Mouse (Mus musculus): Measurements from ENCODE around the gene Tcf20. TPM values are rescaled to one million over a fixed set of nuclear protein-coding genes. Genes with fewer than 3 reads are reported as not detected.

Tcf20 gene
- polyA plus RNA-seq, 1 experiment from 2014 or later, result 9.3 TPM

DNA sequence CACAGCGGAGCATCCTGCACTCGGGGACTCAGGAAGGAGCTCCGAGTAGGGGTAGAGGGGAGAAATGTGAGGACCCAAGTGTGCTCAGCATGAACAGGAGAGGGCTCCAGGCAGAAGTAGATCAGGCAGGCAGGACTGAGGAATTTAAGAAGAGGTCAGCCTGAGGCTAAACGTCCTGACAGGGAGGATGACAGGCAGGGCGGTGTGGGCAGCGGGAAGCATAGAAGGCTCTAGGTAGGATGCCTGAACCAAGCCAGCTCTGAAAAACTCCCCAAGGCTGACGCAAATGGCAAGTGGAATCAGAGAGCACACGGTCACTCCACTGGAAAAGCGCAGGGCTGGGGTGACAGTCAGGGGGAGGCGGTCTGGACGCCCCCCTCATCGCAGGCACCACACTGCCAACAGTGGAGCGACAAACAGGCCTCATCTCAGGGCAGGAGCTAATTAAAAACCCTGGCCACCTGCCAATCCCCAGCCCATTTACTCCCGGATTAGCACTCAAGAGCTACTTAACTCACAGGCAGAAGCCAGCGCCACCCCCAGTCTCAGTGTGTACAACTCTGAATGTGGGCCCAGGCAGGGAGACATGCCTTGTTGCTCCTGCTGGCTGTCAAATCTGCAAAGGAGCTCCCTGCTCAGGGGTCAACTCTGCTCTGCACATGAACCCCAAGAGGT lies 23.5 kb upstream of the Tcf20 start:
- Histone ChIP-seq H3K27ac (peak overlapping the region; percentile 45; the same call in 1 of the 2 replicates), H3K4me1 (peaks cover 60% of the 10 kb centered on the region), H3K27me3 (peaks cover 33% of the 10 kb centered on the region), H3K9ac (no peak overlapping the region; the same call in 1 of the 2 replicates), H3K9me3 (replicated peaks) (no peaks in the 10 kb centered on the region), H3K4me2 (no peak overlapping the region), H3K4me3 (replicated peaks) (no peak overlapping the region), H3K36me3 (no peaks in the 10 kb centered on the region)
- ATAC-seq (replicated peaks; ENCODE audit: low FRiP score), result peak; percentile 38; the same call in 1 of the 2 replicates
- 21% methylated on average over 15 of the region's 15 CpGs for WGBS

DNA sequence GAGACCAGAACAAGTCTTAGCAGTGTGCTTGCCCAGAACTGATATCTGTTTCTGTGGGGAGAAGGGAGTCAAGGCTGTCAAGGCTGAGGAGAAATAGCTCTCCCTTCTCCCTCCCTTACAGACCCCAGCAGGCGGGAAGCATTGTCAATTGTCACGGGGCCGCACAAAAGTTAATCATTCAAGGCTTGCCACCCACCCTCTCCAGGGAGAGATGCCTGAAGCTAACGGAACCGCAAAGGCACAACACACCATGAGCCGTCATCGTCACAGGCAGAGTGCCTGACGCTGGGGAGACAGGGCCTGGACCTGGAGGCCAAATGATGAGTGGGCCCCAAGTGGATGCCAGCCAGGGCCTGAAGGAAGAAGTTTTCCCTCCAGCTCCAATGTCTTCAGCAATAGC lies 22.8 kb upstream of the Tcf20 start:
- H3K4me1 ChIP-seq, result peaks cover 57% of the 10 kb centered on the region
- H3K4me2 ChIP-seq, result no peak overlapping the region
- no peak overlapping the region for H3K27ac ChIP-seq
- no peaks in the 10 kb centered on the region for H3K36me3 ChIP-seq
- H3K27me3 ChIP-seq, result peaks cover 35% of the 10 kb centered on the region
- 0 out of 2 replicates have a peak, but pooled peaks have one; percentile 37 for ATAC-seq (replicated peaks; ENCODE audit: low FRiP score)
- no peak overlapping the region for H3K9ac ChIP-seq
- WGBS, result 16% methylated on average over 8 of the region's 8 CpGs
- H3K9me3 ChIP-seq (replicated peaks), result no peaks in the 10 kb centered on the region
- H3K4me3 ChIP-seq (replicated peaks), result no peak overlapping the region

DNA sequence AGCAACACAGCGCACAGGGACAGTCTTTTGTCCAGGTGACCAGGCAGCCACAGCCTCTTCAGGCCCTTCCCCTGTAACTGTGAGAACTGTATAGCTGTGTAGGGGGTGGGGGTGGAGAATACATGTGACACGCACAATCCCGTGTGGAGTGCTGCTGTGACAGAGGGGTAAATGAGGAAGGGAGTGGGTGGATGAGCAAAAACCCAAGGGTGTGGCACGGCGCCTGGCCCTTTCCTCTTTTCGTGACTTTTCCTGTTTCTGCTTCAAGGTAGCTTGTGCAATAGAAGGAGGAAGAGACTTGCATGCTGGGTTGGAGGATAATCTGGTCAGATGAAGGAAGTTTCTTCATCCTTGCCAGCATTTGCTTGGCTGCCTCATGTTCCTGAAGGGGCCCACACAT lies 21.9 kb upstream of the Tcf20 start:
- peaks cover 26% of the 10 kb centered on the region for H3K27me3 ChIP-seq
- no peak overlapping the region for H3K4me2 ChIP-seq
- WGBS, result 86% methylated on average over 6 of the region's 6 CpGs
- H3K9me3 ChIP-seq (replicated peaks), result no peaks in the 10 kb centered on the region
- ATAC-seq (replicated peaks; ENCODE audit: low FRiP score), result no peak
- no peaks in the 10 kb centered on the region for H3K36me3 ChIP-seq
- no peak overlapping the region for H3K9ac ChIP-seq
- H3K27ac ChIP-seq, result no peak overlapping the region
- peaks cover 57% of the 10 kb centered on the region for H3K4me1 ChIP-seq
- H3K4me3 ChIP-seq (replicated peaks), result no peak overlapping the region

DNA sequence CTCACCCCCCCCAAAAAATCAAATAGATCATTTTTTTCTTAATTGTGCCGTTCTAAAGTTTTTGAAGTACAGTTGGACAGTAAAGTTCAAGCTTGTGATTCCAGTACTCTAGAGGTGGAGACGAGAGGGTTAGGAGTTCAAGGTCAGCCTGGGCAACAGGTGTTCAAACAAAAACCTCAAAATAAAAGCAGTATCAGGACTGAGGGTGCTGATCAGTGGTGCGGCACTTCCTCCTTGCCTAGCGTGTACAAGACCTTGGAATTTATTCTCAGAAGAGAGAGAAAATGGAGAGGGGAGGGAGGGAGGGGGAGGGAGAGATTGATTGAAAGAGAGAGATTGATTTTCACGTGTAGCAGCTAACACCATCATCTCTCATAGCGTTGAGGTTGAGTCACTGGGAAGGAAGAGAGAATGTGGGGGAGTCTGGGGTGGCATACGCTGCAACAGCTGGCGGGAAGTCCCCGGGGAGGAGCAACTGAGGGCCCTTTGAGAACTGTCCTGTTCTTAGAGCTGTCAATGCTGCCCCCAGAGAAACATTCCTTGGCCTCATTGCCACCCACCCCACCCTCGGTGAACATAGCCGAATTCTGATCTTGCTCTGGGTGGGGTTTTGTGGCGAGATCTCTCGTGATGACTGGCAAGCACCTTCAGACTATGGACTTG lies 21.2 kb upstream of the Tcf20 start:
- Histone ChIP-seq H3K9me3 (replicated peaks) (no peaks in the 10 kb centered on the region), H3K27ac (no peak overlapping the region), H3K9ac (no peak overlapping the region), H3K4me3 (replicated peaks) (no peak overlapping the region), H3K4me2 (no peak overlapping the region), H3K36me3 (no peaks in the 10 kb centered on the region), H3K27me3 (peaks cover 20% of the 10 kb centered on the region), H3K4me1 (peaks cover 57% of the 10 kb centered on the region)
- 53% methylated on average over 13 of the region's 13 CpGs for WGBS
- ATAC-seq (replicated peaks; ENCODE audit: low FRiP score), result 0 out of 2 replicates have a peak, but pooled peaks have one; percentile 27

DNA sequence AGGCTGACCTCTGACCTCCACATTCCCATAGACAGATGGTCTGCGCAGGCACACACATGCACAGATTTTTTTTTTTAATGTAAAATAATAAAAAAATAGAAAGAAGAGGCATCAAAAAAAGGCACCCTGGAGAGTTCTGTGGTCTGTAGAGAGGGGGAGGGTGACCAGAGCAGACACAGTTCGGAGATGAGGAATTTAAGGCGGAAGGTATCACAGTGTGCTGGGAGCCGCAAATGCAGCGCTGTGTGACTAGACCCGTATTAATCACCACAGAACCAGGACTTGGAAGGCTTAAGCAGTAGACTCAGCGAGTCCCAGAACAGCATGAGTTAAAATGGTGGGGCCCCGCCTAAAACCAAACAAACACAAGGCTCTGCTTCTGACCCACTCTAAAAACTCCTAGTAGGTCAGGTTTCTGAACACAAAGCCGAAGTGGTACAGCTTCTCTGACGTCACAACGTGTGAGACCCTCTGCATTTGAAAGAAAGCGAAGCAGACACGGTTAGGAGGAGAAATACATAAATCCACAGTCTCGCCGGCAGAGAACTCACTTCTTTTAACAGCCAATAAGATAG lies 19.8 kb upstream of the Tcf20 start:
- Histone ChIP-seq H3K9me3 (replicated peaks) (no peaks in the 10 kb centered on the region), H3K36me3 (no peaks in the 10 kb centered on the region), H3K27me3 (peaks cover 19% of the 10 kb centered on the region; the same call in 1 of the 2 replicates), H3K9ac (no peak overlapping the region), H3K4me1 (peaks cover 53% of the 10 kb centered on the region), H3K27ac (no peak overlapping the region), H3K4me3 (replicated peaks) (no peak overlapping the region), H3K4me2 (0 out of 2 replicates have a peak overlapping the region, but pooled peaks have one; percentile 2)
- 32% methylated on average over 15 of the region's 15 CpGs for WGBS
- ATAC-seq (replicated peaks; ENCODE audit: low FRiP score), result no peak

DNA sequence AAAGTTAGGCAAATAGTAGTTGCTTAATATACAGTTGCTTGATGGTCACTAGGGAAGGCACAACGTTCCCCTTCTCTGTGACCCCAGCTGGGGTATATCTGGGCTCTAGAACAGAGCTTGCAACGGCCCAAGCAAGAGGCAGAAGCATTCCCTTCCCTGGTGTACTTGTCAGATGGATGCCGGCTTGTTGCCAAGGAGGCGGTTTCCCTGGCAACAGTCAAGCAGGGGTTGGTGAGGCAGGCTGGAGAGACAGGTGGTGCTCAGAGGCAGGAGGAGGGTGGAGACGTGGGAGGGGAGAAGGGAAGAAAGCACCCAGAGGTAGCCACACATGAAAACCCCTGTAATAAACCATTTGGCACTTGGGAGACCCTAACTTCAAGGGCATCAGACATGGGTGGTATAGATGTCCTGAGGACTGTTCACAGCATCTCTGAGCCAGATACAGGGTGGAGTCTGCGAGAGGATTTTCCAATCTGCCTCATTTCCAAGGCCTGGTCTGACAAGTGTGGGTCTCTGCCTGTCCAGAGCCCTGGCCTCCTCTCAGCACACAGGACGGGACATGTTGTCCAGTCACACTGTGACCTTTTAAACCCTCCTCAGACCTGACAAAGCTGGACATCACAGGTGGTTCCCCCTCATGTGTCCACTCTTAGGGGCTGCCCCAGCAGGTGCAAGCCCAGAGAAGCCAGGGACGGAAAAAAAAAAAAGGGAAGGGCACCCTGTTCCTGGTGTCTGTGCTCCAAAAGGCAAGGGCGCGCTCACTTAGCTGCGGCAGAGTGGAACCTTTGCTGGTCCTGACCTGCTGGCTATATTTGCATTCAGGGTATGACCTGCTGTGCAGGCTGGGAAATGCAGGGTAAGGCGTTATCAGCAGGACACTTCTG lies 15.2 kb upstream of the Tcf20 start:
- Histone ChIP-seq H3K9me3 (replicated peaks) (no peaks in the 10 kb centered on the region), H3K4me2 (no peak overlapping the region), H3K4me3 (replicated peaks) (no peak overlapping the region), H3K27me3 (peaks cover 35% of the 10 kb centered on the region), H3K27ac (no peak overlapping the region), H3K4me1 (peaks cover 14% of the 10 kb centered on the region), H3K36me3 (no peaks in the 10 kb centered on the region), H3K9ac (no peak overlapping the region)
- WGBS, result 52% methylated on average over 12 of the region's 12 CpGs
- ATAC-seq (replicated peaks; ENCODE audit: low FRiP score), result 0 out of 2 replicates have a peak, but pooled peaks have one; percentile 23

DNA sequence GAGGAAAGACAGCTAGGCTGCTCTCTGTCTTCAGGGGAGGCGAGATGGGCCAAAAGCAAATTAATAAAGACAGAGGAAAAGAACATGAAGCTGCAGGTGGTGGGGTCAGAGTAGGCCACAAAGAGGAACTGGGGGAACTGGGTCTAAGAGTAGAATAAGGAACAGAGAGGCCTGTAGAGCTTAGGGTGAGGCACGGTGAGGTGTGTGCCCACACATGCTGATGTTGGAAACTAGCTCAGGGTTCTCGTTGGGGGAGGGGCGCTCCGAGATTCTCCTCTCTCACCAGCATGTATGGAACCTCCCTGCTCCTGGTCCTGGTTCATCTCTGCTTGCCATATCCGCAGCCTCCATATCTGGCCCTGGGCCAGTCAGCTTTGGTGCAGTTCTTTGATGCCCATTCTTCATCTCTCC lies 11.1 kb upstream of the Tcf20 start:
- H3K9ac ChIP-seq, result no peak overlapping the region
- WGBS, result 93% methylated on average over 6 of the region's 6 CpGs
- H3K36me3 ChIP-seq, result no peaks in the 10 kb centered on the region
- H3K9me3 ChIP-seq (replicated peaks), result no peaks in the 10 kb centered on the region
- no peak for ATAC-seq (replicated peaks; ENCODE audit: low FRiP score)
- H3K27me3 ChIP-seq, result peaks cover 39% of the 10 kb centered on the region
- peaks cover 33% of the 10 kb centered on the region for H3K4me1 ChIP-seq
- no peak overlapping the region for H3K4me2 ChIP-seq
- no peak overlapping the region for H3K27ac ChIP-seq
- no peak overlapping the region for H3K4me3 ChIP-seq (replicated peaks)

DNA sequence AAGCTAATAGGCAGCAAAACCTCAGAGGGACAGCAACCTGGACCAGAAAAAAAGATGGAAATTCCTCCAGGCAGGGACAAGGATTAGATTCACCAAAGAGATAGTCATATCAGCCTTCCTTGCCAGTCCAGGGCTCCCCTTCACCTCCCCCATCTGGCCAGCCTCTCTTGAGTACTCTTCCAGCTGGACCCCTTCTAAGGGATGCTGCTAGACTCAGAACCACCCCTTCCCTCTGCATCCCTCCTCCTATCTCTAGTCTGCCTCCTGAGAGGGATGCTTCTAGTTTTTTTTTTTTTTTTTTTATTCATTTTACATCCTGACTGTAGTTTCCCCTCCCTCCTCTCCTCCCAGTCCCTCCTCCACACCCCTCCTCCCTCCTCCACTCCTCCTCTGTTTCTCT lies 8.8 kb upstream of the Tcf20 start:
- peak; percentile 50 for ATAC-seq (replicated peaks; ENCODE audit: low FRiP score)

DNA sequence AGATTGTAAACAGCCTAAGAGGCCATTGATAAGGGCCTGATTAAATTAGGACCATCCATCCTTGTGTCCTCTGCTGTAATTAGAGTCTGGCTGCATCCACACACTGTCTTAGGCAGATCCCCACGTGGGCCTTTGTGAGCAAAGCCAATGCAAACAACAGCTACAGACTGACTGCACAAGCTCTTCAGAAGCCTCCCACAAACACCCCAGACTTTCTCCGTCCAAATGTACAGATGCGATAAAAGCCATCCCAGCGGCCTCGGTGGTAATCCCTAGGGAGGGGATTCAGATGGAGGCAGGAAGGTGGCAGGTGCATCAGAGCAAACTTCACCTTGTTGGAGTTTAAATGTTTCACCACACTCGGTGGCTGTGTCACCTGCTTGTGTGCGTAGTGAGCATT lies 7.6 kb upstream of the Tcf20 start:
- Histone ChIP-seq H3K9me3 (replicated peaks) (no peaks in the 10 kb centered on the region), H3K36me3 (no peaks in the 10 kb centered on the region), H3K27ac (no peak overlapping the region), H3K4me2 (no peak overlapping the region), H3K4me3 (replicated peaks) (no peak overlapping the region), H3K4me1 (peaks cover 43% of the 10 kb centered on the region), H3K27me3 (peaks cover 47% of the 10 kb centered on the region), H3K9ac (no peak overlapping the region)
- 51% methylated on average over 7 of the region's 7 CpGs for WGBS
- ATAC-seq (replicated peaks; ENCODE audit: low FRiP score), result no peak

More for the DNA sequence above, 8.8 kb upstream of the Tcf20 start:
- Histone ChIP-seq H3K4me3 (replicated peaks) (no peak overlapping the region), H3K4me2 (no peak overlapping the region), H3K9ac (no peak overlapping the region), H3K4me1 (peaks cover 38% of the 10 kb centered on the region), H3K27me3 (peaks cover 37% of the 10 kb centered on the region), H3K9me3 (replicated peaks) (no peaks in the 10 kb centered on the region), H3K27ac (peak overlapping the region; percentile 45; the same call in 1 of the 2 replicates), H3K36me3 (no peaks in the 10 kb centered on the region)

DNA sequence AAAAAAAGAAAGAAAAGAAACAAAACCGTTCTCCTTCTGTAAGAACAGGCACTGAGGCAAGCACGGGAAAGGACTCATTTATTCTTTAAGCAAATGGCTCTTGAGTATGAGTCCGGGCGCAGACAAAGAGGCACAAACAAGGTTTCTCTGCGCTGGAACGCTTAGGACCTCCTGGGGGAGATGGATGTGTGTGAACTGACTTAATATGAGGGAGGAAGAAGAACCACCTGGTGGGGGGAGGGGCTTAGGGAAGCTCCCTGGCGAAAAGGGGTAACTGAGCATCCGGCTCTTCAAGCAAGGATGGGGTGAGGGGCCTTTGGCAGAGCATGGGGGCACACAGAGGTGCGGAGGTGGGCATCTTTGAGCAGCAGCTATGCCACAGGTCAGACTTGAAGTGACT lies 5.2 kb upstream of the Tcf20 start:
- no peaks in the 10 kb centered on the region for H3K9me3 ChIP-seq (replicated peaks)
- no peaks in the 10 kb centered on the region for H3K36me3 ChIP-seq
- H3K4me2 ChIP-seq, result no peak overlapping the region
- H3K9ac ChIP-seq, result no peak overlapping the region
- WGBS, result 63% methylated on average over 9 of the region's 9 CpGs
- peaks cover 48% of the 10 kb centered on the region for H3K27me3 ChIP-seq
- ATAC-seq (replicated peaks; ENCODE audit: low FRiP score), result no peak
- H3K27ac ChIP-seq, result no peak overlapping the region
- H3K4me3 ChIP-seq (replicated peaks), result no peak overlapping the region
- peaks cover 60% of the 10 kb centered on the region for H3K4me1 ChIP-seq

DNA sequence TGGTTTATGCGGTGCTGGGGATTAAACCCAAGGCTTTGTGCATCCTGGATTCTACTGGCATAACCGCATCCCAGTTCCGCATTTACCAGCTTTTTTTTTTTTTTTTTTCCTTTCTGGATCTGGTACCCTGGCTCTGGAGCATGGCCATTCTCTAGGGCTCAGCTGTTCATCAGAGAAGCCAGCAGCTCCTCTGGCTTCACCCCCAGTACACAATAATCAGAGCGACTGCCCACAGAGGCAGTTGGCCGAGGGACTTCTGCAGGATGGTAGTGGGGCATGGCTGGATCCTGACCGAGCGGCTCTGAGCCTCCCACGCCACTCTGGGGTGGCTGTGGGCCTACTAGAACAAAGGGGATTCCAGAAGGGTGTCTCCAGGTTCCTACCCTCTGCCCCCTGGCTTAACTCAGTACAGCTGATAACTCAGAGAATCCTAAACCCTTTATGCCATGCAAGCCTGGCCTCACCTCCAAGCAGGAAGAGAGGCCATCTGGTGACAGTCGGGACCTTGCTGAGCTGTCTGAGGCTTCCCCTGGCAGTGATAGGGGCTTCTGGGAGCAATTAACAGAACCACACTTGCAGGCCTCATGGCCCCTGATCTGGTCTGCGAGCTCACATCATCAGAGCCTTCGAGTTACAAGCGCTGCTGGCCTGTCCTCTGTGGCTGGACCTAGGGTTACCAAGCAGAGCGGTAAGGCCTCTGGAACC lies 4.6 kb upstream of the Tcf20 start:
- Histone ChIP-seq H3K27ac (no peak overlapping the region), H3K9ac (no peak overlapping the region), H3K4me3 (replicated peaks) (no peak overlapping the region), H3K4me2 (no peak overlapping the region), H3K9me3 (replicated peaks) (no peaks in the 10 kb centered on the region), H3K4me1 (peaks cover 59% of the 10 kb centered on the region), H3K36me3 (no peaks in the 10 kb centered on the region), H3K27me3 (peaks cover 51% of the 10 kb centered on the region)
- 75% methylated on average over 13 of the region's 13 CpGs for WGBS
- ATAC-seq (replicated peaks; ENCODE audit: low FRiP score), result no peak

Data from kidney, embryonic 15.5 days (tissue).